Mouse (Mus musculus) forebrain, embryonic 15.5 days (tissue): Measurements from ENCODE around the gene Lrp6. TPM values are rescaled to one million over a fixed set of nuclear protein-coding genes. Genes with fewer than 3 reads are reported as not detected.

Experiments used
- ATAC-seq: fragments of 200-750 bp; cut with Nextera tagmentation; replicated peaks from 2 replicates; pipeline ENCODE4 v1.8.0; 2017; ENCODE audit warnings: mild to moderate bottlenecking, moderate TSS enrichment, moderate library complexity
- H3K27ac ChIP-seq: fragments of 300-500 bp; sonication (generic); replicated peaks from 2 replicates; pipeline ENCODE4 v1.5.1; 2015; ENCODE audit warnings: mild to moderate bottlenecking, inconsistent platforms
- H3K27me3 ChIP-seq: fragments of 300-500 bp; sonication (generic); 2 replicates; pipeline ENCODE4 v1.6.1; 2015; ENCODE audit warnings: inconsistent platforms
- H3K36me3 ChIP-seq: fragments of 300-500 bp; sonication (generic); 2 replicates; pipeline ENCODE4 v1.6.1; 2015; ENCODE audit warnings: mild to moderate bottlenecking, inconsistent platforms
- H3K4me1 ChIP-seq: fragments of 300-500 bp; sonication (generic); 2 replicates; pipeline ENCODE4 v1.6.1; 2015; ENCODE audit warnings: inconsistent platforms
- H3K4me2 ChIP-seq: fragments of 300-500 bp; sonication (generic); replicated peaks from 2 replicates; pipeline ENCODE4 v1.6.1; 2015; ENCODE audit warnings: mild to moderate bottlenecking, inconsistent platforms
- H3K4me3 ChIP-seq: fragments of 300-500 bp; sonication (generic); 2 replicates; pipeline ENCODE4 v1.5.1; 2015; ENCODE audit warnings: mild to moderate bottlenecking, inconsistent platforms
- H3K9ac ChIP-seq: fragments of 300-500 bp; sonication (generic); replicated peaks from 2 replicates; pipeline ENCODE4 v1.6.1; 2015; ENCODE audit warnings: mild to moderate bottlenecking, inconsistent platforms
- H3K9me3 ChIP-seq: fragments of 300-500 bp; sonication (generic); 2 replicates; pipeline ENCODE4 v1.6.1; 2016; ENCODE audit warnings: inconsistent platforms
- WGBS: fragments of 180-500 bp; shearing (Covaris S2); methylation state at CpG from one replicate; pipeline ENCODE4 v1.1.7; 2015; ENCODE audit warnings: mixed read lengths; 5-methylcytosine and 5-hydroxymethylcytosine counted together
- polyA plus RNA-seq: library from polyadenylated mRNA; unstranded; fragments of >200 nt; fragmentation: Nextera tagmentation; extraction: Ambion mirVana; gene quantifications from 2 replicates; pipeline ENCODE4 v1.2.1, GENCODE M21; 2015

Lrp6 gene
- polyA plus RNA-seq, 1 experiment from 2014 or later: 23.2 TPM

DNA sequence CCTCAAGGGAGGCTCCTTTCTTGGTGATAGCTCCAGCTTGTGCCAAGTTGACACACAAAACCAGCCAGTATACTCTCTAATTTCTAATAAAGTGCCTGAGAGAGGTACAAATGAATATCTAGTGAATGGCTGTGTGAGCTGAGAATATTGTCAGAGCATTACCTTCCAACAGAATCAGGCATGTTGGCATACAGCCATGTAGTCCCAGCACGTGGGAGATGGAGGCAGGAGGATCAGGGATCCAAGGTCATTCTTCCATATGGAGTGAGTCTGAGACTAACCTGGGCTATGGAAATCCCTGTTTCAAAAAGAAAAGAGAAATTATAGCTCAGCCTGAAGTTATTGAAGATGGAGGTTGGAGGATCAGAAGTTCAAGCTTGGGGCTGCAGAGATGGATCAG, 32.5 kb upstream of the Lrp6 start:
- Histone ChIP-seq H3K4me3 (no peak overlapping the region), H3K36me3 (no peaks in the 10 kb centered on the region), H3K27ac (no peak overlapping the region), H3K9ac (no peak overlapping the region), H3K27me3 (no peaks in the 10 kb centered on the region), H3K4me1 (no peaks in the 10 kb centered on the region), H3K9me3 (no peaks in the 10 kb centered on the region), H3K4me2 (no peak overlapping the region)
- WGBS: 43% methylated on average over 1 of the region's 1 CpGs
- no peak for ATAC-seq

GRCm38 (mm10) chr6:134597651-134598229, 31.0 kb upstream of the Lrp6 start:
- ATAC-seq: no peak
- Histone ChIP-seq H3K27ac (no peak overlapping the region), H3K4me3 (no peak overlapping the region), H3K27me3 (no peaks in the 10 kb centered on the region), H3K4me2 (no peak overlapping the region), H3K4me1 (no peaks in the 10 kb centered on the region), H3K9me3 (no peaks in the 10 kb centered on the region), H3K36me3 (no peaks in the 10 kb centered on the region), H3K9ac (no peak overlapping the region)
- 92% methylated on average over 6 of the region's 6 CpGs for WGBS

DNA sequence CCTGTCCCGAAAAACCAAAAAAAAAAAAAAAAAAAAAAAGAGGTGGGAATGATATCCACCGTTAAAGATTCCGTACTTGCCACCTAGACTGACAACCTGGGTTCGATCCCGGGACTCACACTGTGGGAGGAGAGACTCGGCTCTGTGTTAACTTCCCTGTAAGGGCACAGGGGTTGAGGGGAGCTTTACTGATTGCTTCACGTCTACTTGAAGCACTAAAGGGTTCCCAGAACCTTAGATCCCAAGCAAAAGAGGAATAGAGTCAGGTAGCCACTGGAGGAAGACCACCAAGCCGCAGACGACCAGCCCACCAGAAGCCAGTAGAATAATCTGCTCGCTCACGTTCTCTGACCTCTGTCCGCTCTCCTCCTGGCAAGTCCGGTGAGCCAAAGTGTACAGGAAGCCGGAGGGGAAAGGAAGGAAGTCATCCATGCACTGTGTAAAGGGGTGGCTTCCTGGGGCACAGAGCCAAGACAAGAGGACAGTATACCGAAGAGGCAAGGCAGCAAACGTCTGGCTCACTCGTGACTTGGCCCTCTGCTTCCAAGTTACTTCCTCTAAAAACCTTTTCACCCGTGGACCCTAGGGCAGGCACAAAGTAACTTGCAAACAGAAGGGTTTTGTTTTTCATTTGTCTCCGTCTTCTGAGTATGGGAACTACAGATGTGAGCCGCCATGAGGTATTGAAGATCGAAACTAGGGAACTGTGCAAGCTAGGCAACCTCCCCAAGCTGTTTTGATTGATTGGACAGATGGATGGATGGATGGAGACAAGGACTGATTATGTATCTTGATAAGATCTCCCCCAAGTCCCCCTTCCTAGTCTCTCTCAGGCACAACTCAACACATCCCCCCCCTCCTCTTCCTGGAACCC, 28.0 kb upstream of the Lrp6 start:
- Histone ChIP-seq H3K4me1 (no peaks in the 10 kb centered on the region), H3K36me3 (no peaks in the 10 kb centered on the region), H3K27ac (no peak overlapping the region), H3K4me2 (no peak overlapping the region), H3K9me3 (no peaks in the 10 kb centered on the region), H3K4me3 (no peak overlapping the region), H3K27me3 (no peaks in the 10 kb centered on the region), H3K9ac (no peak overlapping the region)
- 92% methylated on average over 21 of the region's 21 CpGs for WGBS
- no peak for ATAC-seq

DNA sequence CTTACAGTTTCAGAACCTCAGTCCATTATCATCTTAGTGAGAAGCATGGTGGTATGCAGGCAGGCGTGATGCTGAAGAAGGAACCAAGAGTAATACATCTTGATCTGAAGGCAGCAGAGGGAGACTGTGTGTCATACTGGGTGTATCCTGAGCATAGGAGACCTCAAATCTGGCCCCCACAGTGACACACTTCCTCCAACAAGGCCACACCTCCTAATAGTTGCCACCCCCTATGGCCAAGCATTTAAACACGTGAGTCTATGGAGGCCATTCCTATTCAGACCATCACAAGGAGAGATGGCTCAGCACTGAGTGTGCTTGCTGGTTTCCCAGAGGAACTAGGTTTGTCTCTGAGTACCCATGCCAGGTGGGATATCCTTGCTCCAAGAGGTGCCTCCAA, 24.8 kb upstream of the Lrp6 start:
- H3K4me2 ChIP-seq: no peak overlapping the region
- no peaks in the 10 kb centered on the region for H3K4me1 ChIP-seq
- H3K9me3 ChIP-seq: no peaks in the 10 kb centered on the region
- H3K9ac ChIP-seq: no peak overlapping the region
- H3K27ac ChIP-seq: no peak overlapping the region
- no peaks in the 10 kb centered on the region for H3K36me3 ChIP-seq
- no peaks in the 10 kb centered on the region for H3K27me3 ChIP-seq
- H3K4me3 ChIP-seq: no peak overlapping the region
- WGBS: 88% methylated on average over 2 of the region's 2 CpGs
- no peak for ATAC-seq

DNA sequence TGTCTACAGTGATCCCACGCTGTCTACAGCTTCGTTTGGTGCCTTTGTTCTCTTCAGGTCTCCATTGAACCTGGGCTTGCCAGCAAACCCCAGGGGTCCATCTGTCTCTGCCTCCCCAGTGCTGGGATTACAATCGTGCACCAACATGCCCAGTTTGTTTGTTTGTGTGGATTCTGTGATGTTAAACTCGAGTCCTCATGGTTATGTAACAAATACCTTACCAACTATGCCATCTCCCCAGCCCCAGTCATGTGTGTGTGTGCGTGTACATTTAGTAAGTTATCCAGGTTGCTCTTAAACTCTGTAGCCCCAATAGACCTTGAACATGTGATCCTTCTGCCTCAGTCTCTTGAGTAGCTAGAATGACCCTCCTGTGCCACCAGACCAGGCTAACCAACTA, 19.5 kb upstream of the Lrp6 start:
- 73% methylated on average over 5 of the region's 5 CpGs for WGBS
- no peaks in the 10 kb centered on the region for H3K27me3 ChIP-seq
- H3K9ac ChIP-seq: no peak overlapping the region
- no peak for ATAC-seq
- no peaks in the 10 kb centered on the region for H3K36me3 ChIP-seq
- no peak overlapping the region for H3K4me2 ChIP-seq
- no peak overlapping the region for H3K27ac ChIP-seq
- no peaks in the 10 kb centered on the region for H3K9me3 ChIP-seq
- no peak overlapping the region for H3K4me3 ChIP-seq
- H3K4me1 ChIP-seq: no peaks in the 10 kb centered on the region

- Histone ChIP-seq H3K27ac (no peak overlapping the region), H3K36me3 (no peaks in the 10 kb centered on the region), H3K4me1 (no peaks in the 10 kb centered on the region), H3K9me3 (no peaks in the 10 kb centered on the region), H3K9ac (no peak overlapping the region), H3K4me3 (no peak overlapping the region), H3K27me3 (no peaks in the 10 kb centered on the region), H3K4me2 (no peak overlapping the region)
- no peak for ATAC-seq
- 97% methylated on average over 2 of the region's 2 CpGs for WGBS
Measured at GRCm38 (mm10) chr6:134584616-134585015, 17.9 kb upstream of the Lrp6 start.

- no peak for ATAC-seq
- Histone ChIP-seq H3K27ac (no peak overlapping the region), H3K4me2 (no peak overlapping the region), H3K4me3 (no peak overlapping the region), H3K9ac (no peak overlapping the region), H3K27me3 (no peaks in the 10 kb centered on the region), H3K9me3 (no peaks in the 10 kb centered on the region), H3K4me1 (no peaks in the 10 kb centered on the region), H3K36me3 (no peaks in the 10 kb centered on the region)
- 61% methylated on average over 5 of the region's 5 CpGs for WGBS
Measured at GRCm38 (mm10) chr6:134582110-134582509, 15.3 kb upstream of the Lrp6 start.

GRCm38 (mm10) chr6:134579506-134579905, 12.7 kb upstream of the Lrp6 start:
- H3K4me1 ChIP-seq: no peaks in the 10 kb centered on the region
- no peak overlapping the region for H3K27ac ChIP-seq
- no peak overlapping the region for H3K4me3 ChIP-seq
- H3K9me3 ChIP-seq: no peaks in the 10 kb centered on the region
- 92% methylated on average over 4 of the region's 4 CpGs for WGBS
- H3K4me2 ChIP-seq: no peak overlapping the region
- ATAC-seq: no peak
- no peak overlapping the region for H3K9ac ChIP-seq
- no peaks in the 10 kb centered on the region for H3K36me3 ChIP-seq
- no peaks in the 10 kb centered on the region for H3K27me3 ChIP-seq

DNA sequence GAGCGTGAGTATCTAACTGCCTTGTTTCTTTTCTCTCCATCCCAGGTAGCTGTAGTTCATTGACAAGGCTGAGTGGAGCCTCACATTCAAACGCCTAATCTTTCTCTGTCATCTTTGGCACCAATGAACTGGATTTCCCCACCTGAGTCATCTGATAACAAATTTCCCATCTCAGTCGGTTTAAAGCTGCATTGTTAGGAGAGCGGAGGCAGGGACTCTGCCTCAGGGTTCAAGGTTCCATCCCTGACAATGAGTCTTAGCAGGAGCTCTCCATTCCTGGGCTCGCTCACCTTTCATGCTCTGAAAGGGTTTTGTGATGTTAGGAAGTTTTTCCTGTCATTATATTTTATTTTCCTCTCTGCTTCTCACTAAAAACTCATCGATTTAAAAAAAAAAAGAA, 11.3 kb upstream of the Lrp6 start:
- ATAC-seq: no peak
- H3K4me1 ChIP-seq: no peaks in the 10 kb centered on the region
- H3K9me3 ChIP-seq: no peaks in the 10 kb centered on the region
- H3K27ac ChIP-seq: no peak overlapping the region
- no peak overlapping the region for H3K4me3 ChIP-seq
- no peak overlapping the region for H3K9ac ChIP-seq
- WGBS: 56% methylated on average over 6 of the region's 6 CpGs
- no peaks in the 10 kb centered on the region for H3K36me3 ChIP-seq
- H3K27me3 ChIP-seq: no peaks in the 10 kb centered on the region
- H3K4me2 ChIP-seq: no peak overlapping the region

DNA sequence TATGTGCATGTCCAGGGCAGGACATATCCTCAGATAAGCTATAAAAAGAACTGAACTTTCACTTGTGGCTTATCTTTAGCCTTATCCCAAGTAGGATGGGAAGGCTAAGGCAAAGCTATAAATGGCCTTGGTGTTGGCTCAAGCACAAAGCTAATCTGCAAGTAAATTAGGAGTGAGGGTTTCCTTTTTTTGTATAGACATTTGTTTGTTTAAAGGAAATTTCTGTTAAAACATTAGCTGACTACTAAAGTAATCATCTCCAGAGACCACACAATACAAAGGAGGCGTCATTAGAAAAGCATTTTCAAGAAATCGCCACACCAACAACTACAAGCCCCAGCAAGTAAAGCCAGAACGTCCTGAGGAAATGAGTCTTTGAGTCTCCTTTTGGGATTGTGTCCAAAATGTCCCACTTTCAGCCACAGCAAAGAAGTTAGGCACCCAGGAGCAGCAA, 8.6 kb upstream of the Lrp6 start:
- no peak overlapping the region for H3K4me3 ChIP-seq
- H3K27me3 ChIP-seq: no peaks in the 10 kb centered on the region
- H3K36me3 ChIP-seq: no peaks in the 10 kb centered on the region
- WGBS: 54% methylated on average over 3 of the region's 3 CpGs
- H3K27ac ChIP-seq: no peak overlapping the region
- H3K9ac ChIP-seq: no peak overlapping the region
- no peak for ATAC-seq
- H3K4me2 ChIP-seq: no peak overlapping the region
- no peaks in the 10 kb centered on the region for H3K9me3 ChIP-seq
- no peaks in the 10 kb centered on the region for H3K4me1 ChIP-seq

DNA sequence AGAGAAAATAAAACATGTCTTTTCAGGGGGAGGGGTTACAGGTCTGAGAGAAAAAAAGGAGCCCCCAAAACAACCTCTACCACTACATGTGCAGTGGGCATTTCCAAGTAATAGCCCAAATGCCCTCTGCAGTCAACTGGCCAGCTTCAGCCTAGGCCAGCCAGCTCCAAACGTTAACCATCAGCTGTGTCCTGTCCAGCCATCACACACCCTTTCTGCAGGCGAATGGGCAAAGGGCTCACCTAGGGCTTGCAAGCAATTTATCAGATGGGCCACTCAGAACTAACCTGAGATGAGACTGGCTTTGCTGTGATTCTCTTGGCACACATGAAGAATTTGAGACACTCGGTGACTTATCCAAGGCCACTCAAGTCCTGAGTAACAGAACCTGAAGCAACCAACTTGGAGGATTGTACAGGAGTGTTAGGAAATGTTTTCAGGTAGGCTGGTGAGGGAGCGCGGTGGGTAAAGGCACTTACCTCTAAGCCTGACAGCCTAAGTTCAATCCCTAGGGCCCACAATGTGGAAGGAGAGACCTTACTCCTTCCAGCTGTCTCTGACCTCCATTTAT, 1.3 kb upstream of the Lrp6 start:
- Histone ChIP-seq H3K27ac (no peak overlapping the region), H3K27me3 (no peaks in the 10 kb centered on the region), H3K9ac (no peak overlapping the region), H3K4me2 (no peak overlapping the region), H3K9me3 (no peaks in the 10 kb centered on the region), H3K4me3 (no peak overlapping the region), H3K4me1 (peaks cover 18% of the 10 kb centered on the region), H3K36me3 (no peaks in the 10 kb centered on the region)
- whole genome bisulfite sequencing: 75% methylated on average over 5 of the region's 5 CpGs
- ATAC-seq: no peak

DNA sequence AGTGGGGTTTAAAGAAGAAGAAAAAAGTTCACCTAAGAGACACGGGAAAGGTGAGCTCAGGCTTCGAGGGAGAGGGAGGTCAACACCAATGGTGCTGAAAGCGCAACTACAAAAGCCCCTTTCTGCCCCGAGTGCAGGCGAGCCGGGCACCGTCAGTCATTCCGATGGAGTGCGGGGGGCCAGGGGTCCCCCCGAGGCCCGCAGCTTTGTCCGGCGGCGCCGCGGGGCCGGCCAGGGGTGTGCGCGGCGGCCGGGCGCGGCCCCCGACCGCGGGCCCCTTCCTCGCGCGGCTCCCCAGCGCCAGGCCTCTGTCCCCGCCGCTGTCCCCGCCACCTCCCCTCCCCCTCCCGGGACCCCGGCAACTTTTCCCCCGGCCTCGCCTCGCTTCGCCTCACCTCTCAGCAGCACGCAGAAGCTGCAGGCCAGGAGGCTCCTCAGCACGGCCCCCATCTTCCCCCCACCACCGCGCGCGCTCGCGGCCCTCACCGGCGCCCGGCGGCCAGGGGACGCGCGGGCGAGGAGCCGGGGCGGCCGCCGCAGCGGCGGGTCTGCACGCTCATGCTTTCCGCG, 432 bp downstream of the Lrp6 start:
- H3K4me2 ChIP-seq: peak overlapping the region; percentile 62
- H3K4me3 ChIP-seq: peak overlapping the region; percentile 98
- no peaks in the 10 kb centered on the region for H3K36me3 ChIP-seq
- no peaks in the 10 kb centered on the region for H3K9me3 ChIP-seq
- WGBS: under 1% methylated on average over 36 of the region's 64 CpGs
- H3K27me3 ChIP-seq: no peaks in the 10 kb centered on the region
- H3K27ac ChIP-seq: peak overlapping the region; percentile 100
- peak overlapping the region; percentile 98 for H3K9ac ChIP-seq
- peaks cover 18% of the 10 kb centered on the region for H3K4me1 ChIP-seq
- ATAC-seq: peak; percentile 75
